Mouse (Mus musculus) heart, adult 2 months (tissue): Measurements from ENCODE around the gene Lefty1. TPM values are rescaled to one million over a fixed set of nuclear protein-coding genes. Genes with fewer than 3 reads are reported as not detected.
A peak's percentile ranks its signal among the peaks of the same experiment; 100 is the strongest.

Experiments
- DNase-seq, 2 experiments: peaks; one replicate each; pipeline ENCODE4 v3.0.0; 2021
- H3K27ac ChIP-seq: fragments of 200-600 bp; 2 replicates; pipeline ENCODE4 v1.8.1; 2022
- H3K27me3 ChIP-seq: fragments of 200-500 bp; 2 replicates; pipeline ENCODE4 v1.6.1; 2012; ENCODE audit warnings: mild to moderate bottlenecking, low read length, inconsistent platforms, mixed read lengths; ENCODE audit not compliant: control insufficient read depth, insufficient read depth
- H3K36me3 ChIP-seq: fragments of 200-500 bp; 2 replicates; pipeline ENCODE4 v1.6.1; 2012; ENCODE audit warnings: low read length, inconsistent platforms; ENCODE audit not compliant: control insufficient read depth, insufficient read depth
- H3K4me1 ChIP-seq: fragments of 200-500 bp; 2 replicates; pipeline ENCODE4 v1.6.1; 2011; ENCODE audit warnings: low read length; ENCODE audit not compliant: control insufficient read depth, insufficient read depth
- H3K4me3 ChIP-seq: fragments of 200-600 bp; 2 replicates; pipeline ENCODE4 v1.8.1; 2022
- H3K79me2 ChIP-seq: fragments of 200-500 bp; replicated peaks from 2 replicates; pipeline ENCODE4 v1.6.1; 2012; ENCODE audit warnings: mild to moderate bottlenecking, inconsistent platforms, low read length, moderate library complexity, mixed read lengths; ENCODE audit not compliant: control insufficient read depth, insufficient read depth
- H3K9ac ChIP-seq: fragments of 200-500 bp; 2 replicates; pipeline ENCODE4 v1.6.1; 2012; ENCODE audit warnings: low read depth, mild to moderate bottlenecking, control low read depth, inconsistent platforms, low read length, mixed read lengths
- CTCF ChIP-seq: fragments of 200-600 bp; IDR thresholded peaks from 2 replicates; pipeline ENCODE4 v1.8.1; 2022; ENCODE audit warnings: antibody characterized with exemption, mild to moderate bottlenecking, moderate library complexity
- EP300 ChIP-seq: fragments of 200-500 bp; IDR thresholded peaks from 2 replicates; pipeline ENCODE4 v1.6.1; 2011; ENCODE audit warnings: low read depth, low read length, control low read depth; ENCODE audit not compliant: insufficient read depth
- POLR2A ChIP-seq: fragments of 200-500 bp; IDR thresholded peaks from 2 replicates; pipeline ENCODE4 v1.6.1; 2011; ENCODE audit warnings: mild to moderate bottlenecking, low read depth, low read length, control low read depth; ENCODE audit not compliant: insufficient read depth
- WGBS: fragments of 180-500 bp; shearing (Covaris S2); methylation state at CpG from one replicate; pipeline ENCODE4 v1.1.7; 2018; 5-methylcytosine and 5-hydroxymethylcytosine counted together
- intact Hi-C: fragments of 180-260 bp; cut with DNase I; formaldehyde crosslinking; loops from one replicate; pipeline ENCODE4 v1.15.1; 2025
- polyA plus RNA-seq: library from polyadenylated mRNA; depleted of rRNA; stranded (reverse); fragments of >200 nt; gene quantifications from 2 replicates; pipeline ENCODE4 v1.2.3, GENCODE M21; 2012
- total RNA-seq, 2 experiments: library from RNA; stranded (reverse); gene quantifications; 2 replicates each; pipeline ENCODE4 v1.2.3; 2021

Lefty1 gene
- total and polyA plus RNA-seq, 3 experiments = 0.41 to 3.0 (median 0.57) TPM

DNA sequence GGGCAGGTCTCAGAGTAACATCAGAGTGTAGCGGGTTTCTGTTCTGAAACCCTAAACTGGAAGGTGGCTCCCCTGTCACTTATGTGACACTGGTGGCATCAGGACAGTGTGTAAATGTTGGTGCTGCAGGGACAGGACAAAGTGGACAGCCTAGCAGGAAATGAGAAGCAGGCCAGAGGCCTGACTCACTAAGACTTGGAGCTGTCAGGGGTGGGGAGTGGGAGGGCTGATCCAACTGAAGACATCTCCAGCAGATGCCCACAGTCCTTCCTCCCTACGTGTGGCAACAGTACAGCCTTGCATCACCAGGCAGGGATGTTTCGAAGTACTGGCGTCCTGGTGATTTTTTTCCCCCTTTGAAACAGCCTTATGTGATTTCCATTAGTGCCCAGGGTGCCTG, 9.7 kb downstream of the Lefty1 start:
- H3K27me3 ChIP-seq = no peaks in the 10 kb centered on the region
- H3K4me3 ChIP-seq = no peak overlapping the region
- 63% methylated on average over 4 of the region's 4 CpGs for WGBS
- no peaks in the 10 kb centered on the region for H3K36me3 ChIP-seq
- H3K27ac ChIP-seq = peak overlapping the region; percentile 36
- no peak overlapping the region for H3K9ac ChIP-seq
- no peaks in the 10 kb centered on the region for H3K79me2 ChIP-seq
- DNase-seq = peak in 1 of 2 experiments; percentile 43
- peaks cover 22% of the 10 kb centered on the region for H3K4me1 ChIP-seq
- no peak for TF ChIP-seq EP300
- no peak for TF ChIP-seq POLR2A
- TF ChIP-seq CTCF = no peak
- intact Hi-C loops = no loop called here

- H3K4me3 ChIP-seq = no peak overlapping the region
Observed at GRCm38 (mm10) chr1:180945001-180945980, 10.5 kb downstream of the Lefty1 start.

DNA sequence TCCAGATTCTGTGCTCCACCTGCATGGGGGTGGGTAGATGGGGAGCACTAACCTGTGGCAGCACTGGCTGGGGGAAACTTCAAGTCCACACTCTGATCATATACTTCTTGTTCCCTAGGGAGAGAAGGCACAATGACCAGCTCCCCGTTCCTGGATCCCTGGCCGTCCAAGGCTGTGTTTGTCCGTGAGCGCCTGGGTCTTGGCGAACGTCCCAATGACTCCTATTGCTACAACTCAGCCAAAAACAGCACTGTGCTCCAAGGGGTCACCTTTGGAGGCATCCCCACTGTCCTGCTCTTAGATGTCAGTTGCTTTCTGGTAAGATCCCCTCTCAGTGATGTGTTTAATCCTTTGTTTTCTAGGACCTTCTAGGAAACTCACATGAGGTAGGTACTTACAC, 11.6 kb downstream of the Lefty1 start:
- Histone ChIP-seq H3K27me3 (no peaks in the 10 kb centered on the region), H3K79me2 (no peaks in the 10 kb centered on the region), H3K4me3 (no peak overlapping the region), H3K4me1 (peaks cover 18% of the 10 kb centered on the region), H3K9ac (no peak overlapping the region), H3K27ac (no peak overlapping the region), H3K36me3 (no peaks in the 10 kb centered on the region)
- WGBS = 43% methylated on average over 6 of the region's 6 CpGs
- DNase-seq = no peak
- intact Hi-C loops = no loop called here
- TF ChIP-seq CTCF = no peak
- no peak for TF ChIP-seq POLR2A
- no peak for TF ChIP-seq EP300

More at GRCm38 (mm10) chr1:180945001-180945980, 10.5 kb downstream of the Lefty1 start:
- Histone ChIP-seq H3K9ac (no peak overlapping the region), H3K27ac (peak overlapping the region; percentile 36), H3K36me3 (no peaks in the 10 kb centered on the region), H3K4me1 (peaks cover 22% of the 10 kb centered on the region), H3K27me3 (no peaks in the 10 kb centered on the region), H3K79me2 (no peaks in the 10 kb centered on the region)
- WGBS = 54% methylated on average over 20 of the region's 20 CpGs
- peak; percentile 63 to 73 for DNase-seq
- no peak for TF ChIP-seq CTCF
- TF ChIP-seq POLR2A = peak; percentile 51; the same call in 1 of the 2 replicates
- 0 out of 2 replicates have a peak, but pooled peaks have one; percentile 14 for TF ChIP-seq EP300
- intact Hi-C loops = no loop called here

DNA sequence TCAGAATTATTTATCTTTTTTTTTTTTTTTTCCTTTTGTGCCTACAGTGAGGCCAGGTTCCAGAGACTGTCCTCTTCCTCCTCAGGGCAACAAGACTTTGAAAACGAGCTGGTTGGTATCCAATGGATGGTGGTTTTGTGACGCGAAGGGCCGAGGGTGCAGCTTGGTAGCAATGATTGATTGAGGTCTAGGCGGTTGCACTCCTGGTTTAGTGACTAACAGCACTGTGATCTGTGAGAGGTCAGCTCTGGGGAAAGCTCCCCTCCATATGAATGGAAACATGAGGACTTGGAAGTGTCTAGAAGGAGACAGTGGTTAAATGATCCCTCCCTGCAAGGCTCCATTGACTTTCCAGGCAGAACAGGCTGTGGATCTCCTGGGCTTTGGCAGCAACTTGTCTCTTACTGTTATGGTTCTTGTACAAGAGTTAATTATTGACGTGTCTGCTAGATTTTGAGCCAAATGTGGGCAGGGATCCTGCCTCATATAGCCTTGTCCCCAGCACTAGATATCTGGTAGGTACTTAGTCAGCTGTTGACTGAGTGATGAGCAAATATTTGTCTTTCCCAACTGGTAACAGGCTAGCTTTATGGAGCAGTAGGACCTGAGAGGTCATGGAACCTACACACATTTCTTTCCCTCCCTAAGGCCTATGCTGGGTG, 17.4 kb downstream of the Lefty1 start:
- no peaks in the 10 kb centered on the region for H3K79me2 ChIP-seq
- DNase-seq = no peak
- no peak overlapping the region for H3K27ac ChIP-seq
- intact Hi-C loops = no loop called here
- TF ChIP-seq CTCF (no peak), POLR2A (no peak), EP300 (no peak)
- no peak overlapping the region for H3K4me3 ChIP-seq
- H3K36me3 ChIP-seq = no peaks in the 10 kb centered on the region
- no peaks in the 10 kb centered on the region for H3K27me3 ChIP-seq
- no peak overlapping the region for H3K9ac ChIP-seq
- no peaks in the 10 kb centered on the region for H3K4me1 ChIP-seq
- WGBS = 92% methylated on average over 6 of the region's 6 CpGs

GRCm38 (mm10) chr1:180952808-180953207, 18.0 kb downstream of the Lefty1 start:
- DNase-seq = no peak
- H3K4me1 ChIP-seq = no peaks in the 10 kb centered on the region
- H3K9ac ChIP-seq = no peak overlapping the region
- intact Hi-C loops = no loop called here
- TF ChIP-seq EP300 = no peak
- no peak for TF ChIP-seq POLR2A
- no peak for TF ChIP-seq CTCF
- no peak overlapping the region for H3K4me3 ChIP-seq
- 90% methylated on average over 5 of the region's 5 CpGs for WGBS
- H3K27me3 ChIP-seq = no peaks in the 10 kb centered on the region
- no peak overlapping the region for H3K27ac ChIP-seq
- H3K36me3 ChIP-seq = no peaks in the 10 kb centered on the region
- H3K79me2 ChIP-seq = no peaks in the 10 kb centered on the region

DNA sequence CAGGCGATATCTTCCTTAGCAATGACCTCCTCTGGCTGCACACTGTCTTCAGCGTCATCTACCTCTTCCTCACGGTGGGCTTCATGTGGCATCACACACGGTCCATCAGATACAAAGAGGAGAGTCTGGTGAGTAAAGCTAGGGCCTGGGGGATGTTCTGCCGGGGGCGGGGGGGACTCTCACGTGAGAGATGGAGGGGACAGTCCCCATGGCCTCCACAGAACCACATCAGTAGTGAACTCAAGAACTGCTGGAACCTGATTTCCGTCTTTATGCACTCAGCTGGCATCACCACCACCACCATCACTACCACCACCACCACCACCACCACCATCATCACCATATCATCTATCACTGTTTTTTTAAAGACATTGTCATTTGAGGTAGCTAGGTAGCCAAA, 21.6 kb downstream of the Lefty1 start:
- TF ChIP-seq CTCF (no peak), POLR2A (no peak), EP300 (no peak)
- Histone ChIP-seq H3K4me3 (no peak overlapping the region), H3K9ac (no peak overlapping the region), H3K79me2 (no peaks in the 10 kb centered on the region), H3K36me3 (no peaks in the 10 kb centered on the region), H3K27ac (no peak overlapping the region), H3K4me1 (no peaks in the 10 kb centered on the region), H3K27me3 (no peaks in the 10 kb centered on the region)
- no peak for DNase-seq
- 95% methylated on average over 8 of the region's 8 CpGs for WGBS
- intact Hi-C loops = no loop called here
